Mouse (Mus musculus): ENCODE results near the gene Hnrnpl.

DNA sequence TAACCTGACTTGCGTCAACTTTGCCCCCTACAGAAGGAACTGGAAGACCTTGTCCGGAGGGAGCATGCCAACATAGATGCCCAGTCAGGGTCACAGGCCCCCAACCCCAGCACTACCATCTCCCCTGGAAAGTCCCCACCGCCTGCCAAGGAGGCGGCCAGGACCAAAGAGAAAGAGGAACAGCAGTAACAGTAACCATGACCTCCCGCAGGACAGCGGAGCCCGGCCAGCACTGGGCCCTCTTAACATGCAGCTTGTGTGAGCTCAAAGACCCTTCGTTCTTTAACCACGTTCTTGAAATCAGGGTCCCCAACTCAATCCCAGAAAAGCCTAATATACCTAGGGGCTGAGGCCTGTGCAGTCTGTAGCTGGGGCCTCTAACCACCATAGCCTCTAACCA is 20.5 kb upstream of the Hnrnpl start:
- TF ChIP-seq EP300 (IDR thresholded peaks at IDR 0.05; ENCODE audit: low read depth) (no peak), CTCF (IDR thresholded peaks at IDR 0.05; ENCODE audit: low read depth) (no peak)
